Mouse (Mus musculus): ENCODE data around the gene Ffar1. TPM values are rescaled to one million over a fixed set of nuclear protein-coding genes. Genes with fewer than 3 reads are reported as not detected.
A peak's percentile ranks its signal among the peaks of the same experiment; 100 is the strongest.

Ffar1 gene
- not detected for total RNA-seq (2021)
- long read RNA-seq, experiment 1 = 0 reads
- long read RNA-seq, experiment 2 = 0 reads

GRCm38 (mm10) chr7:30861464-30861863 lies at the start of gene Ffar1:
Gene Ffar1, minus strand, starts transcription at chr7:30861564.
- intact Hi-C loops (cut with DNase I) = no loop called here
- DNase-seq (ENCODE audit: low spot score in 2 of 2) = no peak

- intact Hi-C loops (cut with DNase I) = no loop called here
- DNase-seq (ENCODE audit: low spot score in 2 of 2) = no peak
Observed at GRCm38 (mm10) chr7:30909773-30910172, 48.4 kb upstream of the Ffar1 start.

GRCm38 (mm10) chr7:30908992-30909431 lies 47.6 kb upstream of the Ffar1 start:
- intact Hi-C loops (cut with DNase I) = no loop called here
- no peak for DNase-seq (ENCODE audit: low spot score in 2 of 2)

- intact Hi-C loops (cut with DNase I) = no loop called here
- no peak for DNase-seq (ENCODE audit: low spot score in 2 of 2)
Observed at GRCm38 (mm10) chr7:30908277-30908991, 47.1 kb upstream of the Ffar1 start.

- intact Hi-C loops (cut with DNase I) = no loop called here
- DNase-seq (ENCODE audit: low spot score in 2 of 2) = peak; percentile 27 to 49
Observed at GRCm38 (mm10) chr7:30904042-30904441, 42.7 kb upstream of the Ffar1 start.

GRCm38 (mm10) chr7:30895217-30895616 lies 33.9 kb upstream of the Ffar1 start:
- intact Hi-C loops (cut with DNase I) = no loop called here
- no peak for DNase-seq (ENCODE audit: low spot score in 2 of 2)

- DNase-seq (ENCODE audit: low spot score in 2 of 2) = no peak
- intact Hi-C loops (cut with DNase I) = no loop called here
Observed at GRCm38 (mm10) chr7:30892515-30892914, 31.2 kb upstream of the Ffar1 start.

- intact Hi-C loops (cut with DNase I) = no loop called here
- no peak for DNase-seq (ENCODE audit: low spot score in 2 of 2)
Observed at GRCm38 (mm10) chr7:30891746-30892145, 30.4 kb upstream of the Ffar1 start.

GRCm38 (mm10) chr7:30890681-30891080 lies 29.3 kb upstream of the Ffar1 start:
- no peak for DNase-seq (ENCODE audit: low spot score in 2 of 2)
- intact Hi-C loops (cut with DNase I) = no loop called here

- intact Hi-C loops (cut with DNase I) = no loop called here
- no peak for DNase-seq (ENCODE audit: low spot score in 2 of 2)
Observed at GRCm38 (mm10) chr7:30888786-30889185, 27.4 kb upstream of the Ffar1 start.

- peak in 1 of 2 experiments; percentile 36 for DNase-seq (ENCODE audit: low spot score in 2 of 2)
- intact Hi-C loops (cut with DNase I) = no loop called here
Observed at GRCm38 (mm10) chr7:30887568-30888188, 26.3 kb upstream of the Ffar1 start.

GRCm38 (mm10) chr7:30886852-30887251 lies 25.5 kb upstream of the Ffar1 start:
- intact Hi-C loops (cut with DNase I) = no loop called here
- no peak for DNase-seq (ENCODE audit: low spot score in 2 of 2)

- no peak for DNase-seq (ENCODE audit: low spot score in 2 of 2)
- intact Hi-C loops (cut with DNase I) = no loop called here
Observed at GRCm38 (mm10) chr7:30884047-30884446, 22.7 kb upstream of the Ffar1 start.

GRCm38 (mm10) chr7:30881367-30881766 lies 20.0 kb upstream of the Ffar1 start:
- no peak for DNase-seq (ENCODE audit: low spot score in 2 of 2)
- intact Hi-C loops (cut with DNase I) = no loop called here

GRCm38 (mm10) chr7:30880176-30880575 lies 18.8 kb upstream of the Ffar1 start, which contains the start of gene Cd22:
Gene Cd22, minus strand, starts transcription at chr7:30880342.
- intact Hi-C loops (cut with DNase I) = no loop called here
- DNase-seq (ENCODE audit: low spot score in 2 of 2) = no peak

GRCm38 (mm10) chr7:30878950-30879349 lies 17.6 kb upstream of the Ffar1 start:
- DNase-seq (ENCODE audit: low spot score in 2 of 2) = no peak
- intact Hi-C loops (cut with DNase I) = no loop called here

GRCm38 (mm10) chr7:30873083-30873482 lies 11.7 kb upstream of the Ffar1 start:
- intact Hi-C loops (cut with DNase I) = no loop called here

GRCm38 (mm10) chr7:30863386-30863785 lies 2.0 kb upstream of the Ffar1 start:
- intact Hi-C loops (cut with DNase I) = no loop called here
- DNase-seq (ENCODE audit: low spot score in 2 of 2) = no peak

More at GRCm38 (mm10) chr7:30873083-30873482, 11.7 kb upstream of the Ffar1 start:
- DNase-seq (ENCODE audit: low spot score in 2 of 2) = peak; percentile 63 to 77

GRCm38 (mm10) chr7:30859635-30860402 lies 1.5 kb downstream of the Ffar1 start:
- intact Hi-C loops (cut with DNase I) = loop anchor here (5.0 to 10.0 kb wide), 4 partner anchors 48 to 245 kb away; partner anchors contain the start of gene Upk1a
- DNase-seq (ENCODE audit: low spot score in 2 of 2) = peak; percentile 70 to 80

- intact Hi-C loops (cut with DNase I) = loop anchor here (5.0 to 10.0 kb wide), 4 partner anchors 47 to 244 kb away; partner anchors contain the start of gene Upk1a
- peak; percentile 85 to 86 for DNase-seq (ENCODE audit: low spot score in 2 of 2)
Observed at GRCm38 (mm10) chr7:30859290-30859634, 2.1 kb downstream of the Ffar1 start.
